Mouse (Mus musculus) right cerebral cortex, postnatal 36 days (tissue): Measurements from ENCODE around the gene Sox15.

Experiments
- DNase-seq, 2 experiments: peaks; one replicate each; pipeline ENCODE4 v3.0.0; 2022; ENCODE audit warnings: low spot score in 2 of 2, mixed read lengths in 1 of 2

The Sox15 gene

GRCm38 (mm10) chr11:69635471-69635870 lies 19.6 kb upstream of the Sox15 start:
- DNase-seq = no peak

GRCm38 (mm10) chr11:69645860-69646259 lies 9.3 kb upstream of the Sox15 start:
- no peak for DNase-seq

GRCm38 (mm10) chr11:69653399-69653798 lies 1.7 kb upstream of the Sox15 start:
- DNase-seq = no peak

GRCm38 (mm10) chr11:69654760-69655159 lies 354 bp upstream of the Sox15 start:
- no peak for DNase-seq

DNA sequence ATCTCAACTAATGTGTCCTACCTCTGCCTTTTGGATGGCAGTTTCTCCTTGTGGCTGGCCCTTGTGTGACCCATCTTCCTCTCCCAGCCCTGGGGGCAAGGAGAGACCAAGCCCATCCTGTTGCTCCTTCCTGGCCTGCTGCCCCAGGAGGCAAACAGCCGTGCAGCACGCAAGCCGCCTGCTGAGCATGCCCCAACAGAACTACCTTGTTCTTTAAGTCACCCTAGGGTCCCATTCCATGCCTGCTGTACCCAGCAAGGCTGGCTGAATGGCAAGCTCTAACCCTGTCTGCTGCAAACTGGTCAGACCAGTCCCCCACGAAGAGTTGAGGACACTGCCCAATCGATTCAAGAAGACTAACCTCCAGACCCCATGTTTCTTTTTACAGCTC lies 946 bp downstream of the Sox15 start:
- no peak for DNase-seq

DNA sequence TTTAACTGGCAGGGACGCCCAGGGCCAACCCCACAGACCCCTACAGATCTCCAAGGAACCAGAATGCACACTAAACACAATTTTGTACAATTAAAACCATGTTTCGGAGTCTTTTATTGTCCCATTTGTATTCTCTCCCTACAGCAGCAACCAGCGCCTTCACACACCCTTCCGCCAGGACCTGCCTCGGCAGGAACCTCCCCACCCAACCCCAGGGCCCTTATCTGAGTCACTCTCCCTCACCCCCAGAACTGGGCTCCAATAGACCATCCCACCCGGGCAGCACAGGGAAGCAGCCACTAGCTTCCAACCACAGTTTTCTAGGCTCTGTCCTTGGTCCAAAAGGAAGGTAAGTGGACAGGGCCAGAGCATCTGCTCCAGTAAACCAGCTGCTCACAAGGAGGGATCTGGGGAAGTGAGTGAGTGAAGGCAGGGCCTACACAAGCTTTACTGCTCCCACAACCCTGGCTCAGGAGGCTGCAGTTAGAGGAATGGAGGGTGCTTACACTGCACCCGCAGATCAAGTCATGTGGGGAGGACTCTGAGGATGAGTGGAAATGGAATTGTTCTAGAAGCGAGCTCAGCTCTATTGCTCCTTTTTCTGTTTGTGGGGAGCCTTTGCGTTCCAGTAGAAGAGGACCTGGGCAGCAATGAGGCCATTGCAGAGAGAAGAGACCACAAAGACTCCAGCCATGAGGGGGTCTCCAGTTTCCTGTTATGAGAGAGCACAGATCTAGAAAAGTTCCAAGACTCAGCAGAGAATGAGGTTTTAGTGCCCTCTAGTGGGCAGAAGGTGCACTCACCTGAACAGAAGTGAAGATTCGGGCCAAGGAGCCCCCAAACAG lies 1.7 kb downstream of the Sox15 start:
- no peak for DNase-seq

DNA sequence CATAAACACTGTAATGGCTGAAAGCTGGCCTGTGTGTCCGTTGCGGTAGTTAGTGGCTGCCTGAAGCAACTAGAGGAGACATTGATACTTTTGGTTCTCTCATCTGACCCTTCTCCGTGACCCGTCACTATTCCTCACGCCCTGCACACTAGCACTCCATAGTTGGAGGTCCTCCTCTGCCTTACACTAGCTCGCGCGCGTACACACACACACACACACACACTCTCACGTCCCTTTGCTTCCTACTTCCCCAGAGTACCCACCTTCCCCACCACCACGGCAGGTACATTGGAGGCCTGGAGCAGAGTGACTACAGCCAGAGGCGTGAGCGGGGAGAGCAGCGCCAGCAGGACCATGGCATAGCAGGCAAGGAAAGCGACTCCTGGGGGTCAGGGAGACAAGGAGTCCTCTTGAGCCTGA lies 2.4 kb downstream of the Sox15 start:
- no peak for DNase-seq

DNA sequence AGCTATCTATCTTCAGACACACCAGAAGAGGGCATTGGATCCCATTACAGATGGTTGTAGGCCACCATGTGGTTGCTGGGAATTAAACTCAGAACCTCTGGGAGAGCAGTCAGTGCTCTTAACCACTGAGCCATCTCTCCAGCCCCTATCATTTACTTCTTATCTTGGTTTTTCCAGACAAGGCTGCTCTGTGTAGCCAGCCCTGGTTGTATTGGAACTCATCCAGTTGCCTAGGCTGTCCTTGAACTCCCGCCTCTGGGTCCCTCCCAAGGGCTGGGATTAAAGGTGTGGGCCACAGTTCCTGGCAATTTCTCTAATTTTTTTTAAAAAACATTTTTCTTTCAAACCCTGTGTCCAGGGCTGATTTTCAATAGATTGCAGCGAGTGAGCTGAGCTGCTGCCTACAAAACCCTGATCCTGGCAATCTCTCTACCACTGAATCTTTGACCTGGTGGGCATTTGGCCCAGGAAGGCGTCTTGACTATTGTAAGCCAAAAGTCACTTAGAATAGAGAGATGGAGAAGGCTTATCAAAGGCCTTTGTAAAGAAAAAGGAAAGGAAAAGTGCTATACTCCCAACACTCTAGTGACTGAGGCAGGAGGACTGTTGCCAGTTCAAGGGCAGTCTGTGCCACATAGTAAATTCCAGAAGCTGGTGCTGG lies 6.2 kb downstream of the Sox15 start:
- no peak for DNase-seq

DNA sequence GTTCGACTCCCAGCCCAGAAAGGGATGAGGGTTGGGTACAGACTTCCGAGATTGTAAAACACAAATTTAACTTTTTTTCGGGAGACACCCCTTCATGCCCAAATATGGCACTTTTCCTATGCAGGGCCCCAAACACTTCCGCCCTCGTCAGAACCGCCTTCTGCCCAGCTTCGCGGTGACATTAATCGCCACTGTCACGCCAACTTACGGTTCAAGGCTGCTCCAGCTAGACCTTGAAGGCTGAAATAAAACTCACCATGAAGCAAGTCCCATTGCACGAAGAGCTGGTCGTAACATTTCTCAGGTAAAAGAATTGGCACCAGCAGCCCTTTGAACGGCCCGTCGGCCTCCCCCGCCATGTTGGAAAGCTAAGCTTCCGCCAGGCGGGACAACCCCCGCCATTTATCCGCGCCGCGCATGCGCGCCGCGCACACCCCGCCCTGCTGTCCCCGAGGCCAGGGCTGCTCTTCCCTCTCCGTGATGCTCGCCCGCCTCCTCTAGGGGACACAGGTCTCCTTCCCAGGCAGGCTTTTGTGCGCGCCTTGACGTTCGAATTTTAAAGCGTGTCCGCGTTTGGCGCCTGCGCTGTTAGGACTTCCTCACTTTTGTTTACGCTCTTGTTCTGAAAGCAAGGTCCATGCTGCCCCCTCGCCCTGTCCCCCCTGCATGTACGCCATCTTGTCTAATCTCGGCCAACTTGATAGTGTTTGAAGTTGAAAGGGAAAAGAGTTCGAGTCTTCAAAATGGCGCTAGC lies 7.3 kb downstream of the Sox15 start, which contains the start of gene Mpdu1:
Gene Mpdu1, minus strand, starts transcription at position 430 of the 754 bp plus-strand sequence.
- DNase-seq = peak; percentile 91 to 94

GRCm38 (mm10) chr11:69662967-69663671 lies 8.0 kb downstream of the Sox15 start:
- no peak for DNase-seq

GRCm38 (mm10) chr11:69663795-69664194 lies 8.7 kb downstream of the Sox15 start:
- no peak for DNase-seq

DNA sequence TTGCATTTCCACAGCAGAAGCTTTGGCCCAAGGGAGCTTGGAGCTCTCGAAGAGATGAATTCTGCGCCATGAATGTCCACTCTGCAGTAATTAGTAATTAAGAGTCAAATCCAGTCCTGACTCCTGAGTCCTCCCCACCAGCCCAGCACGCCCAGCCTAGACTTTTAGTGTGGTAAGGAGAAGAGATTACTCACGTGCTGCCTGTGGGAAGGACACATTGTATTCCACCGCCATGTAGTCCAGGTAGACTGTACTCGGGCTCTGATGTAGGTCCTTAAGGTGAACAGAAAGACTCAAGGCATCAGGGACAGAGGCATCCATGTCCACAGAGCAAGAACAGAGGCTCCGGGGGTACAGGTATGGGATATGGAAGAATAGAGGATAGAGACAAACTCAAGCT lies 9.7 kb downstream of the Sox15 start:
- DNase-seq = no peak

DNA sequence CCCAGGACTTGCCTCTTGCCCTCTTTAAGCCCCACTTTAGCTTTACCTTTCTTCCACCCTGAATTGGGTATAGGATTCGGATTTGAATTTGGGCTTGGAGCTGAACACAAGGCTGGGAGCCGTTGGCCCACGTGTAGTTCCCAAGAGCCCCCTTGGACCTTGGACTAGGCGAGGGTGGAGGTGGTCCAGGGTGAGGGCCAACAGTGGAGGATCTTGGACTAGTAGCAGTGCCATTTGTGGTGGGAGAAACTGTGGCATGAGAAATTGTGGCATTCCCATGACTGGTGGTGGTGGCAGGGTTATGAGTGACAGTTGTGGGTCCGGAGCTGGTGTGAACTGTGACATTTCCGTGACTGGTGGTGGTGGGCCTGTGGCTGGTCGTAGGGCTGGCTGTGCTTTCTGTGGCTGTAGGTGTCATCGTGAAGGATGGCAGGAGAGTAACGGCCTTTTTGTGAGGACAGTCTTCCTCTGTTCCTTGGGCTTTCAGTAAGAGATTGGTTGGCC lies 10.4 kb downstream of the Sox15 start:
- DNase-seq = no peak

DNA sequence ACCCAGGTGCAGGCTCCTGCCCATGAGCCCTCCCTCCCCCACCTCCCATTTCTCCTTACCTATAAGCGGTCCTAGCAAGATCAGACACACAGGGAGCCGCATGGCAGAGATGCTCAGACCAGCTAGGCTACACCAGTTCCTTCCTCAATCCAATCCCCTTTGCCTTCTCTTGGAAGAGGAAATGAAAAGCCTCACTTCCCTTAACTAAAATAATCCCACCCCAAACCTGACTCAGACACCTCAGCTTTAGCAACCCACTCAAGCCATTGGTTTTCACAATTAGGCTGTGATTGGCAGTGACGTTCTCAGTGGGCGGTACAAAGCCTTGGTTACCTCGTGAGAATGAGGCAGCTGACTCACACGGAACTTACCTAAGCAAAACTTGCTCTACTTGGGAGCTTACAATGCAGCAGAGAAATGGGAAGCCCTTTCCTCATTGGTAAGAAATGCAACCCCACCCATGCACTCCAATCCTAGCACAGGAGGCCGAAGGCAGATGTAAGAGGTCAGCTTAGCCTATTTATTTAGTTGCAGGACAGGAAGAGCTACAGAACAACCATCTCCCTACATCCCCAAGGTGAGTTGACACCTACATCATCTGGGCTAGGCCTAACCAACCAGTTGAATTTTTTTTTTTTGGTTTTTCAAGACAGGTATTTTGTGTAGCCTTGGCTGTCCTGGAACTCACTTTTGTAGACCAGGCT lies 11.0 kb downstream of the Sox15 start, which contains the start of gene Cd68:
Gene Cd68, minus strand, starts transcription at position 193 of the 704 bp plus-strand sequence.
- DNase-seq = peak; percentile 70 to 80

GRCm38 (mm10) chr11:69666665-69667005 lies 11.5 kb downstream of the Sox15 start:
- DNase-seq = no peak

GRCm38 (mm10) chr11:69670786-69671725 lies 15.9 kb downstream of the Sox15 start:
- DNase-seq = peak; percentile 88 to 90

- DNase-seq = no peak
These were observed 16.6 kb downstream of the Sox15 start for GRCm38 (mm10) chr11:69671726-69672124.

GRCm38 (mm10) chr11:69672211-69672706 lies 17.1 kb downstream of the Sox15 start, which contains the start of gene Eif4a1:
TSS of gene Eif4a1 (minus strand) at chr11:69672423.
- peak; percentile 100 for DNase-seq

- DNase-seq = no peak
These were observed 24.0 kb downstream of the Sox15 start for GRCm38 (mm10) chr11:69679144-69679543.
